Mouse (Mus musculus) midbrain, embryonic 14.5 days (tissue): ENCODE results near the gene Tfrc. TPM values are rescaled to one million over a fixed set of nuclear protein-coding genes. Genes with fewer than 3 reads are reported as not detected.

Experiments
- ATAC-seq: fragments of 200-750 bp; cut with Nextera tagmentation; 2 replicates; pipeline ENCODE4 v1.8.0; 2017; ENCODE audit warnings: moderate number of reproducible peaks, moderate library complexity; ENCODE audit not compliant: low FRiP score, low TSS enrichment
- DNase-seq: peaks from one replicate; pipeline ENCODE4 v3.0.0-alpha.2; 2015
- H3K27ac ChIP-seq: fragments of 300-500 bp; sonication (generic); replicated peaks from 2 replicates; pipeline ENCODE4 v1.5.1; 2014; ENCODE audit warnings: mild to moderate bottlenecking, low read depth, low read length, moderate library complexity
- H3K27me3 ChIP-seq: fragments of 300-500 bp; sonication (generic); 2 replicates; pipeline ENCODE4 v1.6.1; 2014; ENCODE audit warnings: low read length, control low read depth, mixed read lengths; ENCODE audit not compliant: control insufficient read depth, insufficient read depth
- H3K36me3 ChIP-seq: fragments of 300-500 bp; sonication (generic); 2 replicates; pipeline ENCODE4 v1.6.1; 2014; ENCODE audit warnings: low read length, control low read depth; ENCODE audit not compliant: control insufficient read depth, insufficient read depth
- H3K4me1 ChIP-seq: fragments of 300-500 bp; sonication (generic); 2 replicates; pipeline ENCODE4 v1.6.1; 2014; ENCODE audit warnings: mild to moderate bottlenecking, antibody characterized with exemption, low read length, control low read depth; ENCODE audit not compliant: control insufficient read depth, insufficient read depth
- H3K4me2 ChIP-seq: fragments of 300-500 bp; sonication (generic); 2 replicates; pipeline ENCODE4 v1.6.1; 2014; ENCODE audit warnings: mild to moderate bottlenecking, low read length, moderate library complexity
- H3K4me3 ChIP-seq: fragments of 300-500 bp; sonication (generic); replicated peaks from 2 replicates; pipeline ENCODE4 v1.5.1; 2014; ENCODE audit warnings: low read depth, low read length
- H3K9ac ChIP-seq: fragments of 300-500 bp; sonication (generic); replicated peaks from 2 replicates; pipeline ENCODE4 v1.6.1; 2014; ENCODE audit warnings: mild to moderate bottlenecking, low read length, moderate library complexity
- H3K9me3 ChIP-seq: fragments of 300-500 bp; sonication (generic); 2 replicates; pipeline ENCODE4 v1.6.1; 2016; ENCODE audit warnings: low read length, control low read depth, mixed read lengths; ENCODE audit not compliant: control insufficient read depth
- WGBS: fragments of 180-500 bp; shearing (Covaris S2); extraction: QIAGEN DNeasy Blood & Tissue Kit; methylation state at CpG from one replicate; pipeline ENCODE4 v1.1.7; 2014; 5-methylcytosine and 5-hydroxymethylcytosine counted together
- polyA plus RNA-seq: library from polyadenylated mRNA; unstranded; fragments of >200 nt; fragmentation: Nextera tagmentation; extraction: Ambion mirVana; gene quantifications from 2 replicates; pipeline ENCODE4 v1.2.1, GENCODE M21; 2014

The Tfrc gene
- polyA plus RNA-seq, 1 experiment from 2014 or later = 69.8 TPM

DNA sequence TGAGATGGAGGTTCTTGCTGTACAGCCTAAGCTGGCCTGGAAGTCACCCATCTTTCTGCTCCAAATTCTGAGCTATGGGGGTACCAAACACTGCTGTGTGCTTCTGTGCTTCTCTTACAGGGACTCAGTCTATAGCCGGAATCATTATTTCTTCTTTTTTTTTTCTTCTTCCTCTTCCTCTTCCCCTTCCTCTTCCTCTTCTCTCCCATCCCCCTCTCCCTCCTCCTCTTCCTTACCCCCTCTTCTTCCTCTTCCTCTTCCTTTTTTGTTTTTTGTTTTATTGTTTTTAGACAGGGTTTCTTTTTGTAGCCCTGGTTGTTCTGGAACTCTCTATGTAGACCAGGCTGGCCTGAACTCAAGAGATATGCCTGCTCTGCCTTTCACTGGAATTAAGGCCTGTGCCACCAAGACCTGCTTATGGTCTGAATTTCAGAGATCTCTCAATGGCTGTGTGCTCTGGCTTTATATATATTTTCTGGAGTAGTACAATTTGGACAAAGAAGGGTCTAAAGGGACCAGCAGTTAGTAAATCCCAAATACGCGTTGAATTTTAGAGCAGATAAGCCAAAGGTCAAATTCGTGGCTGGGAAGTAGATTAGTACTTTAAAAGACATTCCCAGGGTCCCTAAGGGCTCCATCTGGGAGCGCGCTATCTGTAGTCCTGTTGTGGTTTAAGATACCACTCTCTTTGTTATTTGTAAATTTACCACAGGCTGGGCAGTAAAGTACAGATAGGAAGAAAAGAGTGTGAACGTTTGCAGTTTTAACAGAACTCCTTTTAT lies 967 bp upstream of the Tfrc start:
- no peak for DNase-seq
- H3K36me3 ChIP-seq = no peaks in the 10 kb centered on the region
- 65% methylated on average over 7 of the region's 7 CpGs for WGBS
- H3K4me1 ChIP-seq = peaks cover 17% of the 10 kb centered on the region
- no peak overlapping the region for H3K9ac ChIP-seq
- peak overlapping the region; percentile 74; the same call in 1 of the 2 replicates for H3K4me3 ChIP-seq
- peak overlapping the region; percentile 93; the same call in 1 of the 2 replicates for H3K27ac ChIP-seq
- no peaks in the 10 kb centered on the region for H3K27me3 ChIP-seq
- ATAC-seq = no peak
- H3K4me2 ChIP-seq = peak overlapping the region; percentile 60
- no peaks in the 10 kb centered on the region for H3K9me3 ChIP-seq

DNA sequence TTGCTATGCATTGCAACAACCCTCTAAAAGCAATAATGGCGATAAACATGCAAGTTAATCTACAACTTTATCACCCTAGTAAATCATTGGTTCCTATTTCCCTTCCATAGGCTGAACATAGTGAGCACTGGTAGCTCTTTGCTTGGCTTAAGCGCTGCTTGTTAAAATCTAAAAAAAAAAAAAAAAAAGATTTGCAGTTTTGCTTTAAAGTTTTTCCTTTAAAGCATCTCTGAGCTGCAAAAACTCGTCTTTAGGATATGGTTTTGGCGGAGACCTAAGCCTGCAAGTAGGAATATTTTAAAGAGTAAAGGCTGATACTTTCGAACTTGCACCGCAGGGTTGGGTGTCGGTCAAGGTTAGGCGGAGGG lies 392 bp upstream of the Tfrc start:
- WGBS = 9% methylated on average over 8 of the region's 8 CpGs
- peak overlapping the region; percentile 60 for H3K4me2 ChIP-seq
- H3K36me3 ChIP-seq = no peaks in the 10 kb centered on the region
- ATAC-seq (no peak), DNase-seq (no peak)
- H3K4me1 ChIP-seq = peaks cover 17% of the 10 kb centered on the region
- H3K27ac ChIP-seq = peak overlapping the region; percentile 93
- H3K9ac ChIP-seq = no peak overlapping the region; the same call in 1 of the 2 replicates
- peak overlapping the region; percentile 74 for H3K4me3 ChIP-seq
- H3K9me3 ChIP-seq = no peaks in the 10 kb centered on the region
- no peaks in the 10 kb centered on the region for H3K27me3 ChIP-seq

DNA sequence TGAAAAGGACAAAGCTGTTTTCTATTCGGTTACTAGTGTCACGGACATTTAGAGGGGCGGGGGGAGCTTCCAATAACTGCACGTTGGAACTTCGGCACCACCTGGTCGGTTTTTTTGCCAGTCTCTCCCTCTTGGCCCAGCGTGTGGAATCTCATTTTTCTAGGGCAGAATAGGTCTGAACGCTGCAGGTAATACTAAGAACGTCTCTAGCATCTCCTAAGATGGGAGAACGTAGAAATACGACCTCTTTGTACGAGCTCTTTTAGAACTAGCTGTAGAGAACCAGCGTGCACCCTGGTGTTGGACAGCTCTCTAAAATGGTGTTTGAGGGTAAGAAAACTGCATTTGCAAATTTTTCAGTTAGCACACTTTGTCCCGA lies 670 bp downstream of the Tfrc start:
- no peaks in the 10 kb centered on the region for H3K27me3 ChIP-seq
- peak overlapping the region; percentile 60 for H3K4me2 ChIP-seq
- H3K4me3 ChIP-seq = peak overlapping the region; percentile 74
- H3K27ac ChIP-seq = peak overlapping the region; percentile 93
- ATAC-seq (no peak), DNase-seq (no peak)
- peak overlapping the region; percentile 85 for H3K9ac ChIP-seq
- WGBS = under 1% methylated on average over 14 of the region's 14 CpGs
- H3K9me3 ChIP-seq = no peaks in the 10 kb centered on the region
- H3K4me1 ChIP-seq = peaks cover 17% of the 10 kb centered on the region
- peaks cover 6% of the 10 kb centered on the region for H3K36me3 ChIP-seq

DNA sequence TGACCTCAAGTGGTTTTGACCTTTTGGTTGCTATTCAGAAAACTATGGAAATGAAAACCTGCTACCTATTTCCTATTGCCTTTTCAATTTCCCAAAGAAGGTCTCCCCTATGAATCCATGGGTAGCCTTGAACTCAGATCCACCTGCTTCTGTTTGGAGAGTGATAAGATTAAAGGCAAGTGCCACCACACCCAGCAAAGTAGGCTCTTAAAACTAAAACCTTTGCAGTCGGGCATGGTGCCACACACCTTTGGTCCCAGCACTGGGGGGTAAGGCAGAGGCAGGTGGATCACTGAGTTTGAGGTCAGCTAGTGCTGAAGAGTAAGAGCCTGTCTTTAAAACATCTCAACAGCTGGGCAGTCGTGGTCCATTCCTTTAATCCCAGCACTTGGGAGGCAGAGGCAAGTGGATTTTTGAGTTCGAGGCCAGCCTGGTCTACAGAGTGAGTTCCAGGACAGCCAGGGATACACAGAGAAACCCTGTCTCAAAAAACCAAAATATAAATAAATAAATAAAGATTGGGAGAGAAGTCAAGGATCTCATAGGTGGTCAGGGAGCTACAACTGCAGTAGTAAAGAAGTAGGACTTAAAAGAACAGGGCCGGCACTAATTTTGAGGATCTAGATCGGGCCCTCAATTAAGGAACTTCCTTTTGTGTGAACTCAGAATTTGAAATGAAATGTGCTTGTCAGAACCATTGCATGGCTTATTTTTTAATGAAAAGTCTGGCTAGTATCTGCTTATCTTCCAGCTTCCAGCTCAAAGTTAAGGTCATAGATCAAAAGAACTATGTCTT lies 1.9 kb downstream of the Tfrc start:
- peak overlapping the region; percentile 74; the same call in 1 of the 2 replicates for H3K4me3 ChIP-seq
- no peak for DNase-seq

DNA sequence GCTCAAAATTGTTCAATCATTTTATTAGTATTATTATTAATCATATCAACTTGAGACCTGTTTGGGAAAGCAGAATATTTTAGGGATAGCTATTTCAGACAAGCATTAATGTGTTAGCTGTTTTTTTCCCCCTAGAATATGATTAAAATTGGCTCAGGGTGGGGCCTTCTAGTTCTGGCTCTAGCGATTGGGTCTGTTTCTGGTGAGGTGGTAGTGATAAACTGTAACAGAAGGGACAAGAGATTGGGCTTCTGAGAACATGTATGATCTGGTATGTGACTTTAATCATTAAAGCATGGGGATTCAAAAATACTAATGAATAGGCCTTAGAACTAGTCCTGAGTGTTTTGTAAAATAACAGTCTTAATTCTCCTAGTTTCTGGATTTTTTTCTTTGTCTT lies 3.3 kb downstream of the Tfrc start:
- no peak overlapping the region for H3K9ac ChIP-seq
- ATAC-seq = no peak
- H3K4me3 ChIP-seq = no peak overlapping the region
- DNase-seq = no peak
- peaks cover 30% of the 10 kb centered on the region for H3K36me3 ChIP-seq
- WGBS = 84% methylated on average over 1 of the region's 1 CpGs
- H3K27me3 ChIP-seq = no peaks in the 10 kb centered on the region
- no peak overlapping the region for H3K27ac ChIP-seq
- H3K9me3 ChIP-seq = no peaks in the 10 kb centered on the region
- H3K4me2 ChIP-seq = no peak overlapping the region
- peaks cover 17% of the 10 kb centered on the region for H3K4me1 ChIP-seq

More for the DNA sequence above, 1.9 kb downstream of the Tfrc start:
- H3K4me2 ChIP-seq = peak overlapping the region; percentile 60
- H3K9ac ChIP-seq = no peak overlapping the region
- H3K9me3 ChIP-seq = no peaks in the 10 kb centered on the region
- H3K4me1 ChIP-seq = peaks cover 17% of the 10 kb centered on the region
- ATAC-seq = no peak
- peaks cover 19% of the 10 kb centered on the region for H3K36me3 ChIP-seq
- WGBS = 72% methylated on average over 5 of the region's 5 CpGs
- no peaks in the 10 kb centered on the region for H3K27me3 ChIP-seq
- no peak overlapping the region for H3K27ac ChIP-seq

DNA sequence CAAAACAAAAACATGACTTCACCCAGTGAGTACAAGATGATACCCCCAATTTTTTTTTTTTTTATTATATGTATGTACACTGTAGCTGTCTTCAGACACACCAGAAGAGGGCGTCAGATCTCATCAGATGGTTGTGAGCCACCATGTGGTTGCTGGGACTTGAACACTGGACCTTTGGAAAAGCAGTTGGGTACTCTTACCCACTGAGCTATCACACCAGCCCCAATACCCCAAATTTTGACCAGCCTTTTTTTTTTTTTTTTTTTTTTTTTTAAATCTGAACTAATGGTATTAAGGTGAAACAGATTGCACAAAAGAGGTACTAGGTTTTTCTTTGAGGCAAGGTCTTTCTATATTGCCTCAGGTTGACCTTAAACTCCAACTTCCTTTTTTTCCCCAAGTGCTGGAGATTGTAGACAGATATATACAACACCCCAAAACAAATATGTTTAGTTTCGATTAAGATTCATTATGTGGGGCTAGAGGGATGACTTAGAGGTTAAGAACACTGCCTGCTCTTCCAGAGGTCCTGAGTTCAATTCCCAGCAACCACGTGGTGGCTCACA lies 4.6 kb downstream of the Tfrc start:
- Histone ChIP-seq H3K4me1 (peaks cover 14% of the 10 kb centered on the region), H3K27me3 (no peaks in the 10 kb centered on the region), H3K9ac (no peak overlapping the region), H3K4me2 (no peak overlapping the region), H3K36me3 (peaks cover 40% of the 10 kb centered on the region), H3K27ac (no peak overlapping the region), H3K9me3 (no peaks in the 10 kb centered on the region), H3K4me3 (no peak overlapping the region)
- ATAC-seq (no peak), DNase-seq (no peak)
- WGBS = 89% methylated on average over 3 of the region's 3 CpGs

DNA sequence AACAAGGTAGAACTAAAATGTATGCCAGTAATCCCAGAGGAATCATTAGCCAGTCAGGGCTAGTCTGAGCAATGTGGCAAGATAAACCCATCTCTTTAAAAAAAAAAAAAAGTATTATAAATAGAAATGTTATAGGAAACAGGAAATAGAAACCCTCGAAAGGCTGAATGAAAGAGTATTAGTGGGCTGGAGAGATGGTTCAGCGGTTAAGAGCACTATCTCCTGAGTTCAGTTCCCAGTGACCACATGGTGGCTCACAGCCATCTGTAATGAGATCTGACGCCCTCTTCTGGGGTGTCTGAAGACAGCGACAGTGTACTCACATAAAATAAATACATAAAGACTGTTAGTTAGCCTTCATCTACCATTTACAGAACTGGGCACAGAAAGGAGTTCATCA lies 5.3 kb downstream of the Tfrc start:
- Histone ChIP-seq H3K4me3 (no peak overlapping the region), H3K9ac (no peak overlapping the region), H3K4me2 (no peak overlapping the region), H3K27ac (no peak overlapping the region), H3K9me3 (no peaks in the 10 kb centered on the region), H3K27me3 (no peaks in the 10 kb centered on the region), H3K36me3 (peaks cover 47% of the 10 kb centered on the region), H3K4me1 (peaks cover 14% of the 10 kb centered on the region)
- DNase-seq (no peak), ATAC-seq (no peak)
- 67% methylated on average over 4 of the region's 4 CpGs for WGBS

DNA sequence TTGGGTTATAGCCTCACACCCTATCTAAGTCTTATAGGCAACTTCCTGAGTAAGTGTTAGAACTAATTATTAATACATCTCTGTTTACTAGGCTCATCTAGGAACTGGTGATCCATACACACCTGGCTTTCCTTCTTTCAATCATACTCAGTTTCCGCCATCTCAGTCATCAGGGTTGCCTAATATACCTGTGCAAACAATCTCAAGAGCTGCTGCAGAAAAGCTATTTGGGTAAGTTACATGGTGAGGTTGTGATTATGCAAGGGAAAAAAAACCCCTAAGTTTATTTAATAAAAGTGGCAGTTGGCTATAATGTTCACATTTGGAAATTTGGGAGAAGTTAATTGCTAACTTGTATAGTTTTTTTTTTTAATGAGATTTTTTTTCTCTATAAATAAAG lies 10.2 kb downstream of the Tfrc start:
- 98% methylated on average over 1 of the region's 1 CpGs for WGBS
- ATAC-seq = no peak
- Histone ChIP-seq H3K4me3 (no peak overlapping the region), H3K9ac (no peak overlapping the region), H3K4me2 (no peak overlapping the region), H3K27me3 (no peaks in the 10 kb centered on the region), H3K27ac (no peak overlapping the region), H3K9me3 (no peaks in the 10 kb centered on the region), H3K36me3 (peaks cover 86% of the 10 kb centered on the region), H3K4me1 (no peaks in the 10 kb centered on the region)
- no peak for DNase-seq
